Mouse (Mus musculus): Measurements from ENCODE around the gene Traf3ip1.

The Traf3ip1 gene

DNA sequence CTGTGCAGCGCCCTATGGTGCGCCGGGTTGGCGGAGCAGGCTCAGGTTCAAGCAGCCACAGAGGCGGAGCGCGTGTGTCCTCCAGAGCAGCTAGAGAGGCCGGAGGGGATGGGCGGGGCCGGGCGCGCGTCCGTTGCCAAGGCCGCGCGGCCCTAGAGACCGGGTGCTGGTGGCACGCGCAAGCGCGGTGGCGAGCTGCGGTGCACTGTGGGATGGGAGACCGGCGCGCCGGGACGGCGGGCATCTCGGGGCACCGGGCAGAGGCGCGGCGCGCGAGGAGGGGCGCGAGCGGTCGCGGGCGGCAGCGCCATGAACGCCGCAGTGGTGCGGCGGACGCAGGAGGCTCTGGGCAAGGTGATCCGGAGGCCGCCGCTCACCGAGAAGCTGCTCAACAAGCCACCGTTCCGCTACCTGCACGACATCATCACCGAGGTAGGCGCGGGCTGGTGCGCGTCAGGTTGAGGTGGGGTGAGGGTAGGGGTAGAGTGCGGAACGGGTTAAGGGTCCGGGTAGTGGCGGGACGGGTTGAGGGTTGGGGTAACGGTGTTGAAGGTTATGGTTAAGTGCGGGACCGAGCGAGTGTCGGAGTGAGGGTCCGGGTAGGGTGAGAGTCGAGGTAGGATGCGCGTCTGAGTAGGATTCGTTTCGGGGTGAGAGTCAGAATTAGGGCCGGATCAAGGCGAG lies at the start of gene Traf3ip1:
Gene Traf3ip1, plus strand, starts transcription at position 191 of the 684 bp plus-strand sequence.
- DNase-seq (ENCODE audit: extremely low read depth, low read depth, low spot score), result no peak

DNA sequence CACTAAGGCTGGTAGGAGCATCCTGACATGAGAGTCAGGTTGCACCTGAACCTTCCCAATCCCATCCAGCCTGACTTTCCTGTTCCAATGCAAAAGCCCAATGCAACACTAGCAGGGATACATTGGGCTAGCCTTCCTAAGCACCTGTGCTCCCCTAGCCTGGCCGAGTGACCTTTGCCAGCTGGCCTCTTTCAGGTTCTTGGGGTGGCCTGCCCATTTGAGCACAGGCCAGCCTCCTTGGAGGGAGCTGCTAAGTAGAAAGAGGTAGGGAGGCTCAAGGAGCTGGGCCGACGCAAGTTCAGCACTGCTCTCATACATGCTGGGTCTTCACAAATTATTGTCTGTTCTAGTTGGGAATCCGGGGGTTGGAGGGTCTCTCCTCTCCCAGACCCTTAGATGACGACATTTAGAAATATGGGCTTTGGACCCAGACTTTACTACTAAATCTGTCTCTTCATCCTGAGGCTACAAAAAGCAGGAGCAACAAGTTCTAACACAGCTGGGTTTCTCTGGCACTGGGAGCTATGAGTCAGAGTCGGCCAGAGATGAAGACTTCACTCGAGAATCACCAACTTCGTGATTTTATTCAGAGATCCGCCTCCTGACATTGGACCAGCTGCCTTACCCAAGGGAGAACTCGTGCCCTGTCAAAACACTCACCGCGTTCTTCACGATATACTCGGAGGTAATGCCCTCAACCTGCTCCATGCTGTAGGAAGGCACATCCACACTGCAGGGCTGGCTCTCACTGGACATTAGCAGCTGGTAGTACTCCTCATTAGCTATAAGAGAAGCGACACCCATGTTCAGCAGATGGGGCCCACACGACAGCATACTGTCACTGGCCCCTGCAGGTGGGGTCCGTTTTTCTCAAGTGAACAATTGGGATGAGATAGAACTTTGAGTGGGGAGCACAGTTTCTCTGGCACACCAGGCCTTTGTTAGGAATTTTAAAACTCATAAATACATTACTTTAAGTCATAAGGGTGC lies 49.3 kb upstream of the Traf3ip1 start:
- no peak for DNase-seq (ENCODE audit: extremely low read depth, low read depth, low spot score)

DNA sequence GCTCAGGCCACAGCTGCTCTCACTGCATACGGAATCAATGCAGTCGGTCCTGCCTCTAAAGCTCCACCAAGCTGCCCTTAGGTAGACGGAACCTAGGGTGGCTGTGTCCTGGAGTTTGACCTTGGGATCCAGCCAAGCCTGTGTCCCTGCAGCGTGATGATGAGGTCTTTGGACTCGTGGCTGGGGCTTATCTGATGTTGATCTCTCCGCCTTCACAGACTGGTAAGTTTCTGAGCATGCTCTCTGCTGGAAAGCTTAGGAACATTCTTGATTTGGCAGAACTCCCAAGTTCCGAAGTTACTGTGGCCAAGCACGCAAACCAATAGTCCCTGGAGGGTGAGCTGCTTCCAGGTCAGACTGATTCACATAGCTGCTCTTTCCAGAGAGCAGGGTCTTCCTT lies 48.4 kb upstream of the Traf3ip1 start:
- no peak for DNase-seq (ENCODE audit: extremely low read depth, low read depth, low spot score)

DNA sequence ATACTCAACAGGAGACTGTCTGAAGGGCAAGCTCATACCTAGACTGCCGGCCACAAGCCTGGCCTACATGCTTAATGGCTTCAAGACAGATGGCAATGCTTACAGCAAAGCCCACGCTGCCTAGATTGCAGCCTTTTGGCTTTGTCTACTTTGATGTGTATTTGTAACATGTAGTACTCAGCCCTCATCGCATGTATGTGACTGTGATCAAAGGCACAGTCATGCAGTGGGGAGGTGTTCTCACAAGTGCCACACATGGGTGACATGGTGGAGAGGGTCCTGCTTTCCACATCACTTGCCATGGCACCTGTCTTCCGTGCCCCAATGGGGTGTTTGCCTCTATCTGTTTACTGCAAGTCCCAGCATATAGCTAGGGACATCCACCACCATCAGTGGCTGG lies 47.9 kb upstream of the Traf3ip1 start:
- DNase-seq (ENCODE audit: extremely low read depth, low read depth, low spot score), result no peak

DNA sequence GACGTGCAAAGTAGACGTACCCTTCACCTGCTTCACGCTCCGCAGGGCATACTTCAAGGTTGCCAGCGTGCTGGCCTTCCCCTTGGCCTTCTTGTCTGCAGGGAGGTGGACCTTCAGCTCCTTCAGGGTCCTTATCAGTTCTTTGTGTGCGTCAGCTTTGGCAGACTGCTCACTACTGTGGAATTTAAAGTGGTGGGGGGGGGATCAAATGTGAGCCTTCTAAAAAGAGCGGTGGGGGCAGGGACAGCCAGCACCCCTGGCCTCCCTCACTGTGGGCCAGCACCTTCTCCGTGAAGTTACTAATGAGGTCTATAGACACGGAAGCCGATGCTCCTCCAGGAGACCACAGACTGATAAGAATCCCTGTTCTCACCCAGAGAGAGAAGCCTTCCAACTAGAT lies 45.8 kb upstream of the Traf3ip1 start:
- DNase-seq (ENCODE audit: extremely low read depth, low read depth, low spot score), result no peak

DNA sequence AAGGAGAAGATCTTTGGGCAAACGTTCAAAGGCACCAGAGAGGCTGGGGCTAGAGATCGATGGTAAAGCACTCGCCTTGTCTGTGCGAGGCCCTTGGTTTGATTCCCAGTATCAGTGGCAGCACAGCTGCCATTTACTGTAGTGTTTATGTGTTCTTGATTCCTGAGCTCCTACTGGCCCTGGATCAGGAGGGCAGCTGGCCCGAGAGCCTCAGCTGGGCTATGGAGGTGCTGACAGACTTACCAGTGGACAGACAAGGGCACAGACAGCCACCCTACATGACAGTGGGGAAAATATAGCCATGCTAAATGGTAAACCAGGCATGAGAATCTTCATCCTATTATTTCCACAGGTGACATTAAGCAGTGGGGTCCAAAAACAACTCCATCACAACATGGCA lies 43.6 kb upstream of the Traf3ip1 start:
- DNase-seq (ENCODE audit: extremely low read depth, low read depth, low spot score), result no peak

DNA sequence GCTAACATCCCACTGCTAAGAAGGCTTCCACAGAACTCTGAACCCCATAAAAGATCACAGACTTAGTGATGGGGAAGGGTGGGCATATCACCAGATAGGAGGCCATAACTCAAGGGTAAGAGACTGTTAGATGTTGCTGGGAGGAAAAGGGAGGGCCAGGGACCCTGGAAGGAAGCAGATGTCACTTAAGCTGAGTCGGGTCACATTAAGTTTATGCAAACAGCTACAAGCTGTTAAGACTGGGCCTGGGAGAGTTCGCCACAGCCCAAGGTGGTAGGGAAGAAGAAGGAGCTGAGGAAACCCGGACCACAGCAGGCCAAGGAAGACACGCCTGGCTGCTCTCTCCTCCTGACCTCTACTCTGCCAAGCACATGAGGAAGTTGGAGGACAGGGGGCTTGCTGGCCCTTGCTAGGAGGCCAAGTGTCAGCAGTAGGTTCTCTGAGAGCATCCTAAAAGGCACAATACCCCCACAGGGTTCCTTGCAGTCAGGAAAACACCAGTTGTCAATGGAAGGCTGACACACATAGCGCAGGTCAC lies 42.8 kb upstream of the Traf3ip1 start:
- no peak for DNase-seq (ENCODE audit: extremely low read depth, low read depth, low spot score)

DNA sequence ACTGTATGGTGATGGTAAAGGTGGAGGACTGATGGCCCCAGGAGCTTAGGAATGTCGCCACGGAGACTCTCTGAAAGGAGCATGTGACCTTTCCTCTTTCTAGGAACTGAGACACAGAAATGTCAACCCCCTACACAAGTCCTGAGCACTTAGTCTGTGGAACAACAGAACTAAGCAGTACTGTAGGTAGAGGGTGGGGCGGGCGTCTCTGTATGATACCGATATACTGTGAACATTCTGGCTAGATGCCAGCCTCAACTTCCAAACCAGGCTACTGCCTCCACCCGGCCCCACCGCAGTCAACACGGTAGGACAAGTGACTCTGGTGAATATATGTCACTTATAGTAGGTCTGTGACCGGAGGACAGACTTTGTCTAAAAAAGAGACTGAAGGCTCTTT lies 40.5 kb upstream of the Traf3ip1 start:
- DNase-seq (ENCODE audit: extremely low read depth, low read depth, low spot score), result no peak

DNA sequence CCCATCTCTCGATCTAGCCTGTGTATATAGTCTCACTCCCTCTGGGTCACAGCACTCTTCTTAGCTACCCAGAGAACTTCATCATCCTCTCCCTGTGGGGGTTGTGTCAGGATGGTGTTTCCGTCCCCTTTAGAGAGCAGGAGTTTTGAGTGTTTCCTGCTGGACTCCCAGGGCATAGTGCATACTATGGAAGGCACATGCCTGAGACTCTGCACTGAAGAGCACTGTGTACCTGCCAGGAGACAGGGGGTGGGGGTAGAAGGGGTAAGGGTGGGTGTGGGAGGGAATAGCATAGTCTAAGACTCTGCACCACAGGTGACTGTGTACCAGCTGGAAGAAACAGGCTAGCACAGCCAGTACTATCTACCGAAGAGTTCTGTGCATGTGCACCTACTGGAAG lies 40.1 kb upstream of the Traf3ip1 start:
- DNase-seq (ENCODE audit: extremely low read depth, low read depth, low spot score), result no peak

DNA sequence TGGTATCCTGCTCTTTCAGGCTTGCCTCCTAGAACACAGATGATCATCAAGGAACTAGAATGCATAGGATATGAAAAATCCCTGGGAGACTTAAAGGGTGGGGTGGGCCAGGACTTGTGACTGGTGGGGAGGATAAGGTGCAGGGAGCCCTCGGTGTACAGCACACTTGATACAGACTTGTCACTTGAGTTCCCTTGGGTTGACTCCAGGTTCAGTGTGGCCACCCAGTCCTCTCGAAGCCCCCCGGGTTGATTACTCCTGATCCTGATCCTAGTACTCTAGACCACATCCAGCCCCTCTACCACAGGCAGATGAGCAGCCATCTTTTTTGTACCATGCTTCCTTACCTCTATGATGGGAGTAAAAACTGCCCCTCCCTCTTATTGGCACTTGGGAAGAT lies 39.5 kb upstream of the Traf3ip1 start:
- DNase-seq (ENCODE audit: extremely low read depth, low read depth, low spot score), result no peak

DNA sequence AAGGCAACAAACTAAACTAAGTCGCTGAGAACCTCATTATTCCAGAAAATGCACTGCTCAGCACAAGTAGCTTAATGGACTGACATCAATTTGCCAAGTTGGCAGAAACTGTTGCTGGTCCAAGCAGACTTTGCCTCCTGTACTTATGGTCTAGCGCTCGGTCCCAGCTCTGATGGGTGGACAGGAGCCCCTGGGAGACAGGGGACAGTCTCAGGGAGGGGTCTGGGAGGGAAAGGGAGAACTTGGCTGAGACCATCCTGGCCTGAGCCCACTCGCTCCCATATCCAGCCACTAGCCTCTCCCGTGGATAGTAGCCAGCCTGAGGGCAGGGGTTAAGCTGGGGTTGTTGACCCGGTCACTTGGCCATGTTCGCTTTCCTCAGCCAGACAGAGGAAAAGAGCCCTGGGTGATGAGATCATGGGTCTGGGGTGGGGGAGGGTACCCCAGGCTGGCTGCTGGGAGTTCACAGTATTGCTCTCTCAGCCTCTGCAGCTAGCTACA lies 38.7 kb upstream of the Traf3ip1 start:
- DNase-seq (ENCODE audit: extremely low read depth, low read depth, low spot score), result no peak

DNA sequence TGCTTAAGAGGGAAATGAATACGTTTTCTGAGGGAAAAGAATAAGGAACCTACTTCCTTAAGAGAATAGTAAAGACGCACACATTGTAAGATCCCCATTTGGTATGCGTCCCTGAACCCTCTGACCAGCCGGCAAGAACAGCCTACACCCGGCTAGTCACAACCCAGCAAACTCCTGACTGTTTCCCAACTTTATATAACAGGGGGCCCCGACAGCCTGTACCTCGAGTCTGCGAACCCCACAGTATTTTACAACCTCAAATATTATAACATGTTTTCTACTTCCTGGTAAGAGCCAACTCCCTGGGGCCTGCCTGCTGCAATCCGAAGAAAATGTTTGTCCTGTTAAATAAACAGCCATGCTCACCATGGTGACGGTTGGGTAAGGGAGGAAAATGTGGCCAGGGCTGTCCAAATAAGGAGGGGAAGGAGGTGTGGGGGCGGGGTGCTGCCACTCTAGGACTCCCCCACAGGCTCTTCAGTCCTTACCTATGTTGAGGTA lies 38.1 kb upstream of the Traf3ip1 start:
- DNase-seq (ENCODE audit: extremely low read depth, low read depth, low spot score), result no peak

DNA sequence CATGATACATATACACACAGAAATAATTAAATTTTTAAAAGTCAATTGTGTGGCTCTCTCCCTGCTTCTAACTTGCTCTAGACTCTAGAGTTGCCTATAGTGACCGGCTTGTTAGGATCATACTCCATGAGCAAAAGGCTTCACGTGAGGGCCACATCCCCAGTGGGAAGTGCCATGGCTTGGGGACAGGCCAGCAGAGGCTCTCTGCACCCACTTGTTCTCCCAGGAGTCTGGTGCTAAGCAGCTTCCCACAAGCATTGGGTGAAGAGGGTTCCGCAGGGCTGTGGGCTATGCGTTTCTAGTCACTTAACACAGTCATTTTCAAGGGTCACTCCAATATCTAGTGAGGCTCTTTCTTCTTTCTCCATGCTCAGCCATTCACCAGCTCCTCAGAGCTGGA lies 37.3 kb upstream of the Traf3ip1 start:
- DNase-seq (ENCODE audit: extremely low read depth, low read depth, low spot score), result no peak

DNA sequence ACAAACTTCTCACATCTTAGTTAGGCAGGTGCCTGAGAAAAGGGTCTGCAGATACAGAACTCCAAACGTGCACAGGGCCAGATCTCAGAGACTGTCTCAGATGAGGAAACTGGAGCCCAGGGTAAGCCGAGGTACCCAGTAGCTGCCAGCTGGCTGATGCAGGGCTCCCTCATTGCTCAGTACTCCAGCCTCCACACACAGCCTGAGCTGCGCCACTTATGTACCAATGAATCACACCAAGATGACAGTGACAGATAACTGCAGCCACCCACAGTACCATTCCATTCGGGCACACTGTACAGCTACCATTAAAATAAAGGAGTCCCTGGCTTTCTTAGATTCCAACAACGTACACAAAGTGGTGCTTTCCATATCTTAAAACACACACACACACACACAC lies 36.7 kb upstream of the Traf3ip1 start:
- DNase-seq (ENCODE audit: extremely low read depth, low read depth, low spot score), result no peak

DNA sequence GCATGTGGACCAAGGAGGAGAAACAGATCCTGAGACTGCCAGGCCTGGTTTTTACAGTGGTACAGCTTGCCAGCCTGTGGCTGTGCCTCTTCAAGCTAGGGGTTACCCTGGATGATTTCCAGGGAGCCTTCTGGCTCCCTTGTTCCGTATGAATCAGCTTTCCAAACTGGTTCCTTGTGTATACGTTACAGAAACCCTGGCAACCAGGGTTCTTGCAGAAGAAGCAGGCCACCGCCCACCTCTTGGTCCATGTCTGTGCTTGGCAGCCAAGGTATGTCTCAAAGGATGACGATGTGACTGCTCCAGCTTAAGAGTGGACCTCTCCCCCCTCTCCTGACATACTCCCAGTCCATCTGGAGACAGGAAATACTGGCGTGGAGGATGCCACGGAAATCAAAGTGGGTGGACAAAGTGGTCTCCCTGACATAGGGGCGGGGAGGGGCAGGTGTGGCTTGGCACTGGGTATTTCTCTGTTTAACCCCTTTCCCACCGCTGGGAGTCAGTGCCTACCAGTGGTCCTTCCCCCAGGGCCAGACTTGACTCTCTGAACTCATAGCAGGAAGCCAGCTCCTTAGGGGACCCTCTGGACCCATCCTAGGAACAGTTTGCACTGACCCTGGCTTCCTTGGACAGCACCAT lies 36.1 kb upstream of the Traf3ip1 start:
- DNase-seq (ENCODE audit: extremely low read depth, low read depth, low spot score), result no peak

DNA sequence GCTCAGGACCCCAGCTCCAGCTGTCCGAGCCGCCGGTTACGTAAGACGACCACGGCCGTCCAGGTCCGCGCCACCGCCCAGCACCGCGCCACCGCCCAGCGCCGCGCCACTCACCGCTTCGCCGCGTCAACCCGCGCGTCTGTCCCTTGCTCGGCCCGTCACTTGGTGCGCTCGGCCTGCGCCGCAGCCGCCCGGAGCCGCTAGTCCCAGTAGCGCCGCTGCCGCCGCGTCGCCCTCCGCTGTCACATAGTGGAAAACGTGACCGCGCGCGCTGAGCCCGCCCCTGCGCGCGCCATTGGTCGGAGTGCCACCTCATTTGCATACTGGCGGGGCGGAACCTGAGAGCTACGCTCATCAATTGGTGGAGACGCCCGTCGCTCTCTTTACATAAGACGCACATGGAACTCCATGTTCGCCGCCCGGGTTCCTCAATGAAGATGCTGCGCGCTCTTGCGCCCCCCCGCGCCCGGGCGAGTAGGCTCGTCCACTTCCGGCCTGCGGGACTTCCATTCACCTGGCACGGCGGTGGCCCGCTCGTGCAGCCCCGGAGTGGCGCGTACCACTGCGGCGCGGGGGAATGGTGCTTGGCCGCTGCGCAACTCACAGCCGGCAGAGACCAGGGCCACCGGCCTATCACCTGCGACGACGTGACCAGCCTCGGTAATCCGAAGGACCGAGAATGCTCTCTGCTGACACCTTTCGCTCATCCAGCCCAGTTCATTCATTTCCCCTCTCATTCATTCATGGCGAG lies 35.2 kb upstream of the Traf3ip1 start, which contains the start of gene Per2:
Gene Per2, minus strand, starts transcription at position 266 of the 751 bp plus-strand sequence.
- no peak for DNase-seq (ENCODE audit: extremely low read depth, low read depth, low spot score)

DNA sequence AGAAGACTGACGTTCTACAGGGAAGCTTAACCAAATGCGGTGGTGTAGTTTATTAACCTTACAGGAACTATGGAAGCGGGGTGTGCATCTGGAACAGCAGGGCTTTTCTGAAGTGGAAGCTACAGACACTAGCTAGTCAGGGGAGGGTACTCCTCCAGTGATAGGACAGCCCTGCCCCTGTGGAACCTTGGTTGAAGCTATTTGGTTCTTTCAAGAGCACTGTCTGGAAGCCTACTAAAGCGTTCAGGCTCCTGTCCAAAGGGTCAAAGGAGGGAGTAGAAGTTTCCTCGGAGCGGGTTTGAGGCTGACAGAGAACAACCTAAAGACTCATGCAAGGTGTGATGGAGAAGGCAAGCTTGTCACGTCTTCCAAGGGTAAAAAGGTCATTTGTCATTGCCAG lies 34.4 kb upstream of the Traf3ip1 start:
- no peak for DNase-seq (ENCODE audit: extremely low read depth, low read depth, low spot score)

DNA sequence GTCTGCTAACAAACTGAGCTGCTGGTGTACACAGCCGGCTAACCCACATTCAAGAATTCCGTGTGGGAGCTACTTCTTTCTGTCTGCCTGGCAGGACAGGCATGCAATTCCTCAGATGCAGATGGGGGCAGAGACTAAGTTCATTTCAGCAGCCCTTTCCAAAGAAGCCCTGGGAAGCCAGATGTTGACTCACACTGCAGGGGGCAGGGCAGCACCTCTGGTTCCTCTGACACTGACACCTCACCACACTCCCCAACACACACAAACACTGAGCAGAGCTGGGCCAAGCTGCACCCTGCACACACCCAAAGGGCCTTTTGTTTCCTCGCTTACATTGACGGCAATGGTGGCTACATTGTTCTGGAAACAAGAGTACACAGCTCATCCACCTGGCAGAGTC lies 33.9 kb upstream of the Traf3ip1 start:
- DNase-seq (ENCODE audit: extremely low read depth, low read depth, low spot score), result no peak

DNA sequence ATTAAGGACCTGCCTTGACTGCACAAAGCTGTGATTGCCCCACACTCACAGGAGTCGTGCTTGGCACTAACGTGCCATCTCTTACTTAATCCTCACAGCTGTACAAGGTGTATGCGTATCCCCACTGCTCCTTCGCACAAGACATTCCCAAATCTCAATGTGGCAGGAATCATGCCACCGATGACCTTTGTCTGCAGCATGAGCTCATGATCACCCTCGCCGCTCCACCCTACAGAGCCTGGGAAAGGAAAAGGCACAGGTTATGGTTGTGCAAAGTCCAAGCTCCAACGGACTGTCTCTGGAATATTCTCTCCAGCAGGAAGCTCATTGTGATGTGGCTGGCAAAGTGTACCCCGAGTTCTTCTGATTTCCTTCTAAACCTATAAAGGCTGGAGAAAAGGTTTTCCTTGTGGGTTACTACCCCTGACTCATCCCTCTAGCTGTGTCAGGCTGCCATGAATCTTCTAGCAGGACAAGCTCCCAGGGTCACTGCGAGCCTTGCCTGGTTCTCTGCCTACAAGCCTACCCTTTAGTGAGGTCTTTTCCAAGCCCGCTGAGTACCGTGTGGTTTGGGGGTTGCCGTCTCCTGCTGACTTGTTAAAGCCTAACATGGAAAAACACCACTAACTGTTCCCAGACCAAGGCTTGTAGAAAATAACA lies 31.0 kb upstream of the Traf3ip1 start:
- DNase-seq (ENCODE audit: extremely low read depth, low read depth, low spot score), result no peak

DNA sequence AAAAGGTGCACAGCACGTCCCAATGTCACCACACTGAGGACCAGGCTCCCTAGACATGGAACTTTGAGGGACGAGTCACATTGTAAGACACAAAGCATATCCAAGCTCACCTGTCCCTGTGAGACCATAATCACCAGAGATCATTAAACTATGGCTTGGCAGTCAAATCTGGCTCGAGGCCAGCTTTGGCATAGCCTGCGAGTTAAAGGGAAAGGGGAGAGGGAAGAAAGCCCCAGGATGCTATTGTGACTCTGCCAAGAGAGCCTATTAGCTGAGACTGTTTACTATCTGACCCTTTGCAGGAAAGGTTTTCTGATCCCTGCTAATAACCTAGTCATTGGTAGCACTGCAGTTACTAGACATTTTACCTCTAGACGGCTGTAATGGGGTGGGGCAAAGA lies 30.0 kb upstream of the Traf3ip1 start:
- no peak for DNase-seq (ENCODE audit: extremely low read depth, low read depth, low spot score)
